Mouse (Mus musculus) CD4-positive helper T cell, adult 2 months (primary cell): ENCODE data around the gene Sfi1.
"Not testable (repeated sequence)": the region's sequence is repeated elsewhere in the genome, so short reads cannot be mapped to it uniquely, and the experiment has no call there.

Source experiments
- DNase-seq: peaks from one replicate; pipeline ENCODE4 v3.0.0-alpha.2; 2012; ENCODE audit warnings: low read depth, missing footprints, low spot score

Gene Sfi1

GRCm38 (mm10) chr11:3193363-3193762 lies at the start of gene Sfi1:
Gene Sfi1 (minus strand): TSS chr11:3193463.
- DNase-seq, result no peak

- DNase-seq, result no peak
These were observed 49.1 kb upstream of the Sfi1 start for GRCm38 (mm10) chr11:3242395-3242794.

GRCm38 (mm10) chr11:3235277-3235676 lies 42.0 kb upstream of the Sfi1 start:
- no peak for DNase-seq

- no peak for DNase-seq
These were observed 40.4 kb upstream of the Sfi1 start for GRCm38 (mm10) chr11:3233704-3234103.

- no peak for DNase-seq
These were observed 39.0 kb upstream of the Sfi1 start for GRCm38 (mm10) chr11:3232248-3232647.

GRCm38 (mm10) chr11:3227113-3227512 lies 33.9 kb upstream of the Sfi1 start:
- DNase-seq, result peak; percentile 53

- no peak for DNase-seq
These were observed 29.8 kb upstream of the Sfi1 start for GRCm38 (mm10) chr11:3223105-3223504.

- DNase-seq, result no peak
These were observed 19.3 kb upstream of the Sfi1 start for GRCm38 (mm10) chr11:3212526-3212925.

- DNase-seq, result no peak
These were observed 13.5 kb upstream of the Sfi1 start for GRCm38 (mm10) chr11:3206783-3207182.

GRCm38 (mm10) chr11:3205207-3205606 lies 11.9 kb upstream of the Sfi1 start:
- DNase-seq, result no peak

- DNase-seq, result peak; percentile 14
These were observed 10.5 kb upstream of the Sfi1 start for GRCm38 (mm10) chr11:3203771-3204170.

GRCm38 (mm10) chr11:3202781-3203441 lies 9.6 kb upstream of the Sfi1 start:
- peak; percentile 68 for DNase-seq

- peak; percentile 92 for DNase-seq
These were observed 9.0 kb upstream of the Sfi1 start, which contains the start of gene Eif4enif1 for GRCm38 (mm10) chr11:3202231-3202701. Gene Eif4enif1 (plus strand): TSS chr11:3202392.

GRCm38 (mm10) chr11:3201326-3202230 lies 8.3 kb upstream of the Sfi1 start:
- DNase-seq, result no peak

- DNase-seq, result not testable (repeated sequence)
These were observed 7.4 kb upstream of the Sfi1 start for GRCm38 (mm10) chr11:3200636-3201035.

GRCm38 (mm10) chr11:3182707-3183106 lies 10.6 kb downstream of the Sfi1 start:
- not testable (repeated sequence) for DNase-seq

- DNase-seq, result not testable (repeated sequence)
These were observed 11.3 kb downstream of the Sfi1 start for GRCm38 (mm10) chr11:3181971-3182370.

GRCm38 (mm10) chr11:3181250-3181649 lies 12.0 kb downstream of the Sfi1 start:
- DNase-seq, result peak; percentile 69

- not testable (repeated sequence) for DNase-seq
These were observed 12.6 kb downstream of the Sfi1 start for GRCm38 (mm10) chr11:3180510-3181160.

- DNase-seq, result not testable (repeated sequence)
These were observed 13.6 kb downstream of the Sfi1 start for GRCm38 (mm10) chr11:3179726-3180092.

- peak; percentile 18 for DNase-seq
These were observed 14.1 kb downstream of the Sfi1 start for GRCm38 (mm10) chr11:3178968-3179725.
